Mouse (Mus musculus): ENCODE measurements at regions not wholly inside any gene's neighbourhood (a gene's known extent, or its start where the extent isn't known, plus 50 kb on each side); places are given as distances from the start of the nearest gene placed in this dataset.

DNA sequence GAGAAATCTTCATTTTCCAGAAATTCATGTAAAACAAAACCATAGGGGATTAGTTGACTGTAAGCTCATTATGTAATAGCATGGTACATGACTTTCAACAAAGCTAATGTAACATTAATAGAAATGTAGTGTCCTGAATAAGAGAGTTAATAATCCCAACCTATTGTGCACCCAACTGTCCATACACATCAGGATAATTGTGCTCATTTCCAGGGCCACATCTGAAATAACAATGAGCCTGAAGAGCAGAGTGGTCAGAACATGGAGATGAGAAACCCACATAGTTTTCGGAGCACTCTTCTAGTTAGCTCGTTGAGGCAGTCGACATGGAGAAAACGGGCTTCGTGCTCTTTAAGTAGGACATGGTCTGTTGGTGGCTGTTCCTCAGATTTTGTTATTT is 138.1 kb downstream of the Gm4791 start:
- H3K9me3 ChIP-seq (ENCODE audit: low read length), result no peaks in the 10 kb centered on the region
- H3K4me1 ChIP-seq (replicated peaks; ENCODE audit: low read depth, low read length), result no peaks in the 10 kb centered on the region
- TF ChIP-seq CTCF (conservative IDR thresholded peaks at IDR 0.05; ENCODE audit: low read length) (no peak), POU5F1 (IDR thresholded peaks at IDR 0.05; ENCODE audit: borderline replicate concordance, low read length) (no peak), NANOG (IDR thresholded peaks at IDR 0.05; ENCODE audit: borderline replicate concordance, low read length) (no peak)
- H3K4me3 ChIP-seq (replicated peaks; ENCODE audit: low read length), result no peak overlapping the region
- H3K36me3 ChIP-seq (ENCODE audit: insufficient read depth, low read length), result no peaks in the 10 kb centered on the region
- 0 out of 2 replicates have a peak, but pooled peaks cover 5% of the 10 kb centered on the region for H3K27me3 ChIP-seq (ENCODE audit: insufficient read depth, low read length)

DNA sequence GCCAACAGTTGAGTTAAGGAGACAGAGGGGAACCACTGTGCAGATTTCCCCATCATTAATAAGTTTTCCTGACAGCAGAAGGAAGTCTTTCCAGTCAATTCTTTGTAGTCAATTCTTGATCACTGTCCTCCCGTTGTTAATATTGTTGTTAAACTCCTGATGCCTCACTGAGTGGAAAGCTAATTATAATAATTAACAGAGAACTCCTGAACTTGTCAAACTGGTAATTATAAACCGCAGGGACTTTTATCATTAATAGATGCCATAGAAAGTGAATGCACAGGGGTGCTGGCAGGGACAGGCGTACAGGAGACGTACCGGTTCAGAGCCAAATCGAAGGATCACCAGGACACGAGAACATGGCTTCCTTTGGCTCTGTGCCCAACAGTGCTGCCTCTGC is 154.9 kb downstream of the Gm4791 start:
- Histone ChIP-seq H3K9me3 (ENCODE audit: low read length) (peaks cover 8% of the 10 kb centered on the region; the same call in 1 of the 2 replicates), H3K36me3 (ENCODE audit: insufficient read depth, low read length) (no peaks in the 10 kb centered on the region), H3K4me1 (replicated peaks; ENCODE audit: low read depth, low read length) (no peaks in the 10 kb centered on the region), H3K27me3 (ENCODE audit: insufficient read depth, low read length) (no peaks in the 10 kb centered on the region; the same call in 1 of the 2 replicates), H3K4me3 (replicated peaks; ENCODE audit: low read length) (no peak overlapping the region)
- no peak for TF ChIP-seq POU5F1 (IDR thresholded peaks at IDR 0.05; ENCODE audit: borderline replicate concordance, low read length)
- TF ChIP-seq CTCF (conservative IDR thresholded peaks at IDR 0.05; ENCODE audit: low read length), result no peak
- no peak for TF ChIP-seq NANOG (IDR thresholded peaks at IDR 0.05; ENCODE audit: borderline replicate concordance, low read length)

DNA sequence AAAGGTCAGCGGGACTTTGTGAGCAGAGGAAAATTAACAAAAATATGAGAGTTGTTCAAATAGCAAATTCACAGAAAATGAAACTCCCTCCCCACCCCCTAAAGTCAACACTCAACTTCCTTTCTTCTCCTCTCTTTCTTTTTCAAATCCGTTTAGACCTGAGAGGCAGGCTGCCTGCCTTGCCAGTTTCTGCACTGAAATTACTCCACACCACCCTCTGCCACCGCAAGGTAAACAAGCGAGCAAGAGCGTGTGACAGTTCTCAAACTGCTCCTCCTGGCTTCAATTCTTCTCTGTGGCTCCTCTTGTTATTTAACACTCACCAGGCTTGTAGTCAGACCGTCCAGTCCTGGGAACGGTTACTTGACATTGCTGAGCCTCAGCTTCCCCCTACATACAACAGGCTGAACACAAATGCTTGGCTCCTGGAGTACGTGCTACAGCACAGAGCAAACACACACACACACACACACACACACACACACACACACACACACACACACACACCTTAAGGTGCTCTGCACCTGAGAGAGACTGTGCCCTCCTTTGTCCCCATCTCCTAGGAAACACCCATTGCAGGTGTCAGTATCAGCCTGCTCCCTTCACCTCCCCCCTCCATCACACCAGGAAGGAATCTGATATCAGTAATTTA is 167.1 kb downstream of the Gm4791 start:
- H3K36me3 ChIP-seq (ENCODE audit: insufficient read depth, low read length), result no peaks in the 10 kb centered on the region

GRCm38 (mm10) chr9:47167681-47168240 is 169.2 kb downstream of the Gm4791 start:
- Histone ChIP-seq H3K4me3 (replicated peaks; ENCODE audit: low read length) (peak overlapping the region; percentile 65), H3K9me3 (ENCODE audit: low read length) (no peaks in the 10 kb centered on the region), H3K27me3 (ENCODE audit: insufficient read depth, low read length) (peaks cover 14% of the 10 kb centered on the region), H3K4me1 (replicated peaks; ENCODE audit: low read depth, low read length) (peaks cover 16% of the 10 kb centered on the region; the same call in 1 of the 2 replicates), H3K36me3 (ENCODE audit: insufficient read depth, low read length) (no peaks in the 10 kb centered on the region)
- TF ChIP-seq CTCF (conservative IDR thresholded peaks at IDR 0.05; ENCODE audit: low read length), result no peak
- no peak for TF ChIP-seq NANOG (IDR thresholded peaks at IDR 0.05; ENCODE audit: borderline replicate concordance, low read length)
- no peak for TF ChIP-seq POU5F1 (IDR thresholded peaks at IDR 0.05; ENCODE audit: borderline replicate concordance, low read length)

More for the DNA sequence above, 167.1 kb downstream of the Gm4791 start:
- Histone ChIP-seq H3K27me3 (ENCODE audit: insufficient read depth, low read length) (peaks cover 14% of the 10 kb centered on the region), H3K9me3 (ENCODE audit: low read length) (no peaks in the 10 kb centered on the region), H3K4me1 (replicated peaks; ENCODE audit: low read depth, low read length) (peaks cover 16% of the 10 kb centered on the region; the same call in 1 of the 2 replicates), H3K4me3 (replicated peaks; ENCODE audit: low read length) (no peak overlapping the region)
- TF ChIP-seq CTCF (conservative IDR thresholded peaks at IDR 0.05; ENCODE audit: low read length) (no peak), POU5F1 (IDR thresholded peaks at IDR 0.05; ENCODE audit: borderline replicate concordance, low read length) (no peak)

GRCm38 (mm10) chr9:47176044-47176443 is 177.5 kb downstream of the Gm4791 start:
- H3K9me3 ChIP-seq (ENCODE audit: low read length), result no peaks in the 10 kb centered on the region
- no peak for TF ChIP-seq CTCF (conservative IDR thresholded peaks at IDR 0.05; ENCODE audit: low read length)
- no peak for TF ChIP-seq NANOG (IDR thresholded peaks at IDR 0.05; ENCODE audit: borderline replicate concordance, low read length)
- no peak for TF ChIP-seq POU5F1 (IDR thresholded peaks at IDR 0.05; ENCODE audit: borderline replicate concordance, low read length)
- H3K4me1 ChIP-seq (replicated peaks; ENCODE audit: low read depth, low read length), result no peaks in the 10 kb centered on the region
- H3K36me3 ChIP-seq (ENCODE audit: insufficient read depth, low read length), result no peaks in the 10 kb centered on the region
- H3K27me3 ChIP-seq (ENCODE audit: insufficient read depth, low read length), result no peaks in the 10 kb centered on the region
- H3K4me3 ChIP-seq (replicated peaks; ENCODE audit: low read length), result no peak overlapping the region

GRCm38 (mm10) chr9:47218101-47218500 is 219.6 kb downstream of the Gm4791 start:
- TF ChIP-seq POU5F1 (IDR thresholded peaks at IDR 0.05; ENCODE audit: borderline replicate concordance, low read length) (no peak), CTCF (conservative IDR thresholded peaks at IDR 0.05; ENCODE audit: low read length) (no peak), NANOG (IDR thresholded peaks at IDR 0.05; ENCODE audit: borderline replicate concordance, low read length) (no peak)
- Histone ChIP-seq H3K4me3 (replicated peaks; ENCODE audit: low read length) (no peak overlapping the region), H3K4me1 (replicated peaks; ENCODE audit: low read depth, low read length) (no peaks in the 10 kb centered on the region), H3K36me3 (ENCODE audit: insufficient read depth, low read length) (no peaks in the 10 kb centered on the region), H3K27me3 (ENCODE audit: insufficient read depth, low read length) (no peaks in the 10 kb centered on the region), H3K9me3 (ENCODE audit: low read length) (no peaks in the 10 kb centered on the region)

- TF ChIP-seq NANOG (IDR thresholded peaks at IDR 0.05; ENCODE audit: borderline replicate concordance, low read length) (no peak), CTCF (conservative IDR thresholded peaks at IDR 0.05; ENCODE audit: low read length) (no peak), POU5F1 (IDR thresholded peaks at IDR 0.05; ENCODE audit: borderline replicate concordance, low read length) (no peak)
- H3K9me3 ChIP-seq (ENCODE audit: low read length), result no peaks in the 10 kb centered on the region
Observed at GRCm38 (mm10) chr9:47223536-47223935, 225.0 kb downstream of the Gm4791 start.

GRCm38 (mm10) chr9:47224249-47224648 is 225.7 kb downstream of the Gm4791 start:
- Histone ChIP-seq H3K4me3 (replicated peaks; ENCODE audit: low read length) (no peak overlapping the region), H3K4me1 (replicated peaks; ENCODE audit: low read depth, low read length) (no peaks in the 10 kb centered on the region), H3K27me3 (ENCODE audit: insufficient read depth, low read length) (no peaks in the 10 kb centered on the region), H3K36me3 (ENCODE audit: insufficient read depth, low read length) (no peaks in the 10 kb centered on the region), H3K9me3 (ENCODE audit: low read length) (no peaks in the 10 kb centered on the region)
- TF ChIP-seq NANOG (IDR thresholded peaks at IDR 0.05; ENCODE audit: borderline replicate concordance, low read length), result no peak
- no peak for TF ChIP-seq POU5F1 (IDR thresholded peaks at IDR 0.05; ENCODE audit: borderline replicate concordance, low read length)
- no peak for TF ChIP-seq CTCF (conservative IDR thresholded peaks at IDR 0.05; ENCODE audit: low read length)

More at GRCm38 (mm10) chr9:47223536-47223935, 225.0 kb downstream of the Gm4791 start:
- Histone ChIP-seq H3K4me3 (replicated peaks; ENCODE audit: low read length) (no peak overlapping the region), H3K27me3 (ENCODE audit: insufficient read depth, low read length) (no peaks in the 10 kb centered on the region), H3K36me3 (ENCODE audit: insufficient read depth, low read length) (no peaks in the 10 kb centered on the region), H3K4me1 (replicated peaks; ENCODE audit: low read depth, low read length) (no peaks in the 10 kb centered on the region)

Data from E14TG2a.4 (cell line).